Mouse (Mus musculus): Measurements from ENCODE around the gene Eif5b.

GRCm38 (mm10) chr1:38012104-38012503, 14.3 kb downstream of the Eif5b start:
- TF ChIP-seq CTCF (IDR thresholded peaks at IDR 0.05; ENCODE audit: low read depth) = no peak
- no peak for TF ChIP-seq EP300 (IDR thresholded peaks at IDR 0.05; ENCODE audit: low read depth)

Data from liver, postnatal 0 days (tissue).